Mouse (Mus musculus): Measurements from ENCODE around the gene Prps1.
"Not testable (repeated sequence)": the region's sequence is repeated elsewhere in the genome, so short reads cannot be mapped to it uniquely, and the experiment has no call there.

The Prps1 gene

GRCm38 (mm10) chrX:140505497-140506238 lies 49.3 kb downstream of the Prps1 start:
- Histone ChIP-seq H3K27me3 (ENCODE audit: insufficient read depth, low read length) (peaks cover 1% of the 10 kb centered on the region; the same call in 1 of the 2 replicates), H3K9me3 (ENCODE audit: low read length) (no peaks in the 10 kb centered on the region), H3K4me1 (replicated peaks; ENCODE audit: low read depth, low read length) (peaks cover 28% of the 10 kb centered on the region), H3K36me3 (ENCODE audit: insufficient read depth, low read length) (no peaks in the 10 kb centered on the region), H3K4me3 (replicated peaks; ENCODE audit: low read length) (no peak overlapping the region)
- TF ChIP-seq NANOG (IDR thresholded peaks at IDR 0.05; ENCODE audit: borderline replicate concordance, low read length) (no peak), POU5F1 (IDR thresholded peaks at IDR 0.05; ENCODE audit: borderline replicate concordance, low read length) (no peak), CTCF (conservative IDR thresholded peaks at IDR 0.05; ENCODE audit: low read length) (no peak)

DNA sequence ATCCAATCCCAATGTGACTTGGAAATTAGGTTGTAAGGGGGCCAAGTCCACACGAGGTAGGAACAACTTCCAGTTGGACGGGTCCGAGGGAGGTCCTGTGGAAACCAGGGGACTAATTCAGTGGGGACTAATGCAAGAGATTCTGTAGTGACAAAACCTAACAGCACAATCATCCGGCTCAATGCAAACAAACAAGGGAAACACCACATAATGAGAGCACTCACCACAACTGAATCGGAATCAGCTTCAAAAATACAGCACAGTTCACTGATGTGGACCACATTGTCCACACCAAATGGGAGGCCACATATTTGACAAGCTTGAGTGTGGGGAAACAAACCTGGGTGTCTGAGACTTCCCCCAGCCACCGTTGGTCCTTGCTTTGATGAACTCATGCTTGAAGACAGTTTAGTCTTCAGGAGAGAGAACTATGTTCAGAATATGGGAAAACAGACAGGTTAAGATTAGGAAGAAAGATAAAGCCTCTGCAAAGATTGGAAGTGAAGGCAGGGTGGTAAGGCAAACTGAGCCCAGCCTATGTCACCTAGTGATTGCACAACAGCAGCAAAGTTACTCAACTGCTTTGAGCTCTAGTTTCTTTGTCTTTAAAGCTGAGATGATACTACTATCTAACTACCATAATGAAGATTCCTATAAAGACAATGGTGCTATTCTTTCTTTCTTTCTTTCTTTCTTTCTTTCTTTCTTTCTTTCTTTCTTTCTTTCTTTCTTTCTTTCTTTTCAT lies 50.2 kb downstream of the Prps1 start:
- H3K4me3 ChIP-seq (replicated peaks; ENCODE audit: low read length), result no peak overlapping the region
- peaks cover 10% of the 10 kb centered on the region; the same call in 1 of the 2 replicates for H3K27me3 ChIP-seq (ENCODE audit: insufficient read depth, low read length)
- no peaks in the 10 kb centered on the region for H3K9me3 ChIP-seq (ENCODE audit: low read length)
- H3K4me1 ChIP-seq (replicated peaks; ENCODE audit: low read depth, low read length), result peaks cover 34% of the 10 kb centered on the region
- TF ChIP-seq CTCF (conservative IDR thresholded peaks at IDR 0.05; ENCODE audit: low read length) (no peak), NANOG (IDR thresholded peaks at IDR 0.05; ENCODE audit: borderline replicate concordance, low read length) (no peak)
- H3K36me3 ChIP-seq (ENCODE audit: insufficient read depth, low read length), result no peaks in the 10 kb centered on the region

DNA sequence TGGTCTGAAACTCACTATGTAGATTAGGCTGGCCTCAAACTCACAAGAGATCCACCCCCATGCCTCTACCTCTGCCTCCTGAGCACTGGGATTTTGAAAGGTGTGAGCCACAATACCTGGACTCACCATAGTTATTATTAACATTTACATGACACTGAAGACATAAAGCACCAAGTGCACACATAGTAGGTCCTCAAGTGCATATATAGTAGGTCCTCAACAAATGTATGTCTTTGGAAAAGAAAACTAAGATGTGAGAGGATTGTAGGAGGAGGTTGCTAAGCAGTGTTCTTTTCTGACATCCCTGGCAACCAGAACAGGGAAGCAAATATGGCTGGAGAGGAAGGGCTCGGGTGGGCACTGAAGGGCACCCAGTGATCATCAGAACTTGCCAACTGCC lies 51.0 kb downstream of the Prps1 start:
- H3K4me1 ChIP-seq (replicated peaks; ENCODE audit: low read depth, low read length), result peaks cover 37% of the 10 kb centered on the region
- H3K9me3 ChIP-seq (ENCODE audit: low read length), result no peaks in the 10 kb centered on the region
- H3K36me3 ChIP-seq (ENCODE audit: insufficient read depth, low read length), result no peaks in the 10 kb centered on the region
- peaks cover 17% of the 10 kb centered on the region for H3K27me3 ChIP-seq (ENCODE audit: insufficient read depth, low read length)
- no peak for TF ChIP-seq CTCF (conservative IDR thresholded peaks at IDR 0.05; ENCODE audit: low read length)
- no peak for TF ChIP-seq NANOG (IDR thresholded peaks at IDR 0.05; ENCODE audit: borderline replicate concordance, low read length)
- TF ChIP-seq POU5F1 (IDR thresholded peaks at IDR 0.05; ENCODE audit: borderline replicate concordance, low read length), result no peak
- H3K4me3 ChIP-seq (replicated peaks; ENCODE audit: low read length), result no peak overlapping the region

- not testable (repeated sequence) for H3K36me3 ChIP-seq (ENCODE audit: insufficient read depth, low read length); H3K4me3 ChIP-seq (replicated peaks; ENCODE audit: low read length); H3K9me3 ChIP-seq (ENCODE audit: low read length)
- peaks cover 28% of the 10 kb centered on the region for H3K27me3 ChIP-seq (ENCODE audit: insufficient read depth, low read length)
- peaks cover 37% of the 10 kb centered on the region for H3K4me1 ChIP-seq (replicated peaks; ENCODE audit: low read depth, low read length)
These were observed 52.4 kb downstream of the Prps1 start for GRCm38 (mm10) chrX:140508791-140509190.

DNA sequence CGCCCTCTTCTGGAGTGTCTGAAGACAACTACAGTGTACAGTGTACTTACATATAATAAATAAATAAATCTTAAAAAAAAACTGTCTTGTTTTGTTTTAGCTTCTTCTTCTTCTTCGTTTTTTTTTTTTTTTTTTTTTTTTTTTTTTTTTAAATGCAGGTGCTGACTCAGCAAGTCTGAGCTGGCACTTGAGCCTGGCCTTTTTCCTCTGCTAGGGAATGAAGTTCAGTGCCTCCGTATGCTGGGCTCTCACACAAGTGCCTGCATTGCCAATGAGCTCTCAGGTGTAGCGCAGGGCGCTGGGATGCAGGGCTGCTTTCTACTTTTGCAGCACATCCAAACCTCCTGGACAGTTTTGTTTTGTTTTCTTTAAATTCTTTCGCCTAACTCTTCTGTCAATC lies 53.4 kb downstream of the Prps1 start:
- no peaks in the 10 kb centered on the region for H3K9me3 ChIP-seq (ENCODE audit: low read length)
- H3K36me3 ChIP-seq (ENCODE audit: insufficient read depth, low read length), result no peaks in the 10 kb centered on the region
- no peak overlapping the region for H3K4me3 ChIP-seq (replicated peaks; ENCODE audit: low read length)
- peaks cover 30% of the 10 kb centered on the region for H3K27me3 ChIP-seq (ENCODE audit: insufficient read depth, low read length)
- H3K4me1 ChIP-seq (replicated peaks; ENCODE audit: low read depth, low read length), result peaks cover 31% of the 10 kb centered on the region
- TF ChIP-seq NANOG (IDR thresholded peaks at IDR 0.05; ENCODE audit: borderline replicate concordance, low read length) (no peak), CTCF (conservative IDR thresholded peaks at IDR 0.05; ENCODE audit: low read length) (no peak), POU5F1 (IDR thresholded peaks at IDR 0.05; ENCODE audit: borderline replicate concordance, low read length) (no peak)

- TF ChIP-seq NANOG (IDR thresholded peaks at IDR 0.05; ENCODE audit: borderline replicate concordance, low read length) (no peak), POU5F1 (IDR thresholded peaks at IDR 0.05; ENCODE audit: borderline replicate concordance, low read length) (no peak), CTCF (conservative IDR thresholded peaks at IDR 0.05; ENCODE audit: low read length) (no peak)
- Histone ChIP-seq H3K27me3 (ENCODE audit: insufficient read depth, low read length) (peaks cover 35% of the 10 kb centered on the region), H3K4me3 (replicated peaks; ENCODE audit: low read length) (peak overlapping the region; percentile 37), H3K9me3 (ENCODE audit: low read length) (no peaks in the 10 kb centered on the region), H3K36me3 (ENCODE audit: insufficient read depth, low read length) (no peaks in the 10 kb centered on the region), H3K4me1 (replicated peaks; ENCODE audit: low read depth, low read length) (peaks cover 20% of the 10 kb centered on the region)
These were observed 54.5 kb downstream of the Prps1 start for GRCm38 (mm10) chrX:140510696-140511429.

- Histone ChIP-seq H3K4me1 (replicated peaks; ENCODE audit: low read depth, low read length) (peaks cover 14% of the 10 kb centered on the region; the same call in 1 of the 2 replicates), H3K36me3 (ENCODE audit: insufficient read depth, low read length) (no peaks in the 10 kb centered on the region)
These were observed 55.6 kb downstream of the Prps1 start for GRCm38 (mm10) chrX:140511687-140512651.

More at GRCm38 (mm10) chrX:140511687-140512651, 55.6 kb downstream of the Prps1 start:
- Histone ChIP-seq H3K4me3 (replicated peaks; ENCODE audit: low read length) (no peak overlapping the region), H3K27me3 (ENCODE audit: insufficient read depth, low read length) (peaks cover 35% of the 10 kb centered on the region), H3K9me3 (ENCODE audit: low read length) (no peaks in the 10 kb centered on the region)
- TF ChIP-seq NANOG (IDR thresholded peaks at IDR 0.05; ENCODE audit: borderline replicate concordance, low read length) (no peak), CTCF (conservative IDR thresholded peaks at IDR 0.05; ENCODE audit: low read length) (no peak), POU5F1 (IDR thresholded peaks at IDR 0.05; ENCODE audit: borderline replicate concordance, low read length) (no peak)

Data from E14TG2a.4 (cell line).